ENCODE assay signal across 16 mouse cellular contexts in genomic region chr1:155351527-155351926, GRCm38 (mm10).
A peak's percentile ranks its signal among the peaks of the same experiment; 100 is the strongest.
DNase-seq lines count a peak whose midpoint lies in the region; ATAC-seq and TF ChIP-seq lines count a peak whose summit lies in the region.
"Had no signal": no experiment of that assay in that cellular context is flagged by ENCODE, and none has a peak within 500 bp of the region (broad histone marks: within the 10 kb centered on the region; RNA-seq: fewer than 3 reads in every experiment).

No protein-coding gene starts in this region.

- peak; percentile 76 for TF ChIP-seq EP300 in liver, postnatal 0 days (IDR thresholded peaks at IDR 0.05; ENCODE audit: low read depth)

- peaks cover 3% of the 10 kb centered on the region for H3K36me3 ChIP-seq in G1E (replicated peaks)
- no peaks in the 10 kb centered on the region for H3K36me3 ChIP-seq in liver, postnatal 0 days (replicated peaks; ENCODE audit: insufficient read depth, low read length)
- no peaks in the 10 kb centered on the region for H3K36me3 ChIP-seq in hindbrain, embryonic 11.5 days (ENCODE audit: control insufficient read depth, insufficient read depth, low read length)
- no peaks in the 10 kb centered on the region for H3K36me3 ChIP-seq in heart, embryonic 11.5 days (ENCODE audit: control insufficient read depth, insufficient read depth, low read length)
- H3K36me3 ChIP-seq: hindbrain, embryonic 13.5 days had no signal

- no peak overlapping the region; the same call in 1 of the 2 replicates for H3K4me3 ChIP-seq in G1E (ENCODE audit: low read depth, low read length)
- H3K4me3 ChIP-seq in liver, postnatal 0 days (ENCODE audit: low read depth, low read length), result no peak overlapping the region
- no peak overlapping the region for H3K4me3 ChIP-seq in hindbrain, embryonic 11.5 days (ENCODE audit: low read depth, low read length)
- no peak overlapping the region for H3K4me3 ChIP-seq in heart, embryonic 11.5 days (ENCODE audit: low read depth, low read length)
- H3K4me3 ChIP-seq: hindbrain, embryonic 13.5 days had no signal

- H3K9me3 ChIP-seq in G1E (replicated peaks), result no peaks in the 10 kb centered on the region
- no peaks in the 10 kb centered on the region for H3K9me3 ChIP-seq in liver, postnatal 0 days (ENCODE audit: low read length)
- no peaks in the 10 kb centered on the region for H3K9me3 ChIP-seq in hindbrain, embryonic 11.5 days (ENCODE audit: control insufficient read depth, low read length)
- H3K9me3 ChIP-seq in heart, embryonic 11.5 days (replicated peaks; ENCODE audit: control insufficient read depth, low read length), result no peaks in the 10 kb centered on the region
- H3K9me3 ChIP-seq: hindbrain, embryonic 13.5 days had no signal

- ATAC-seq in G1E (ENCODE audit: extremely low read depth, insufficient number of reproducible peaks, low FRiP score, poor library complexity, severe bottlenecking), result peak; percentile 90
- ATAC-seq in erythroid progenitor cell, adult 5-6 weeks (replicated peaks; ENCODE audit: low FRiP score, poor library complexity, severe bottlenecking), result peak; percentile 83
- peak; percentile 96 for ATAC-seq in liver, postnatal 0 days
- ATAC-seq in frontal cortex, adult (ENCODE audit: low TSS enrichment), result no peak
- no peak for ATAC-seq in hindbrain, embryonic 11.5 days (ENCODE audit: low FRiP score)
- no peak for ATAC-seq in heart, embryonic 11.5 days (replicated peaks; ENCODE audit: insufficient number of reproducible peaks, low FRiP score, low TSS enrichment)
- ATAC-seq: intestine, postnatal 0 days; midbrain, embryonic 16.5 days had no signal

- H3K4me2 ChIP-seq in liver, postnatal 0 days (ENCODE audit: low read depth, low read length), result peak overlapping the region; percentile 36; the same call in 1 of the 2 replicates
- no peak overlapping the region for H3K4me2 ChIP-seq in hindbrain, embryonic 11.5 days (replicated peaks; ENCODE audit: low read depth, low read length)
- no peak overlapping the region for H3K4me2 ChIP-seq in heart, embryonic 11.5 days
- H3K4me2 ChIP-seq: hindbrain, embryonic 13.5 days had no signal

- DNase-seq in 416B (ENCODE audit: low read depth), result peak; percentile 43
- peak; percentile 42 for DNase-seq in G1E (ENCODE audit: low spot score)
- DNase-seq in liver, postnatal 0 days, result peak; percentile 78
- DNase-seq in hindbrain, embryonic 11.5 days (ENCODE audit: low spot score), result no peak
- DNase-seq in left cerebral cortex, adult 18-20 months (ENCODE audit: low spot score in 2 of 2), result no peak
- DNase-seq: cerebellum, adult 18-20 months; gastrocnemius, postnatal 36 days; kidney, postnatal 36 days; right cerebral cortex, postnatal 25 days; thymus, postnatal 36 days had no signal

- H3K4me1 ChIP-seq in G1E (ENCODE audit: insufficient read depth, low read depth, low read length), result peaks cover 82% of the 10 kb centered on the region
- H3K4me1 ChIP-seq in liver, postnatal 0 days (ENCODE audit: insufficient read depth), result peaks cover 19% of the 10 kb centered on the region
- H3K4me1 ChIP-seq in hindbrain, embryonic 11.5 days (replicated peaks; ENCODE audit: control insufficient read depth, insufficient read depth, low read length), result no peaks in the 10 kb centered on the region
- H3K4me1 ChIP-seq in heart, embryonic 11.5 days (ENCODE audit: control insufficient read depth, insufficient read depth, low read length), result peaks cover 6% of the 10 kb centered on the region; the same call in 1 of the 2 replicates
- H3K4me1 ChIP-seq: hindbrain, embryonic 13.5 days had no signal

- no peak overlapping the region for H3K9ac ChIP-seq in liver, postnatal 0 days (replicated peaks)
- no peak overlapping the region for H3K9ac ChIP-seq in hindbrain, embryonic 11.5 days (ENCODE audit: low read depth, low read length)
- H3K9ac ChIP-seq in heart, embryonic 11.5 days (ENCODE audit: low read depth, low read length), result no peak overlapping the region
- H3K9ac ChIP-seq: hindbrain, embryonic 13.5 days had no signal

- H3K27ac ChIP-seq in liver, postnatal 0 days (ENCODE audit: low read depth), result peak overlapping the region; percentile 39; the same call in 1 of the 2 replicates
- H3K27ac ChIP-seq in hindbrain, embryonic 11.5 days (ENCODE audit: low read depth, low read length), result no peak overlapping the region
- no peak overlapping the region for H3K27ac ChIP-seq in heart, embryonic 11.5 days (ENCODE audit: low read depth, low read length)
- H3K27ac ChIP-seq: hindbrain, embryonic 13.5 days had no signal

- H3K27me3 ChIP-seq in G1E (ENCODE audit: insufficient read depth, low read length), result no peaks in the 10 kb centered on the region
- H3K27me3 ChIP-seq in liver, postnatal 0 days (ENCODE audit: insufficient read depth, low read length), result no peaks in the 10 kb centered on the region
- H3K27me3 ChIP-seq in hindbrain, embryonic 11.5 days (ENCODE audit: control insufficient read depth, insufficient read depth, low read length), result no peaks in the 10 kb centered on the region
- no peaks in the 10 kb centered on the region for H3K27me3 ChIP-seq in heart, embryonic 11.5 days (ENCODE audit: control insufficient read depth, insufficient read depth, low read length)
- H3K27me3 ChIP-seq: hindbrain, embryonic 13.5 days had no signal

- no peak for TF ChIP-seq CTCF in G1E (IDR thresholded peaks at IDR 0.05; ENCODE audit: low read depth, low read length)
- TF ChIP-seq CTCF in liver, postnatal 0 days (IDR thresholded peaks at IDR 0.05; ENCODE audit: low read depth), result no peak

- 45% methylated on average over 4 of the region's 4 CpGs for whole genome bisulfite sequencing in liver, postnatal 0 days (ENCODE audit: insufficient replicate concordance)
- 89% methylated on average over 4 of the region's 4 CpGs for WGBS in hindbrain, embryonic 11.5 days
- 74% methylated on average over 4 of the region's 4 CpGs for whole genome bisulfite sequencing in heart, embryonic 11.5 days (ENCODE audit: insufficient replicate concordance)

Comparison
In these comparisons a context has a peak if more than half of its experiments do, and no peak if none do; other contexts are left out.
1. DNase-seq: peak in 416B (single experiment), G1E (single experiment) and liver, postnatal 0 days (single experiment); none in hindbrain, embryonic 11.5 days (single experiment) and left cerebral cortex, adult 18-20 months (0 of 2).
2. ATAC-seq: peak in G1E (single experiment), erythroid progenitor cell, adult 5-6 weeks (single experiment) and liver, postnatal 0 days (single experiment); none in frontal cortex, adult (single experiment), hindbrain, embryonic 11.5 days (single experiment) and heart, embryonic 11.5 days (single experiment).